Comparison of ENCODE assay signal across 8 mouse cellular contexts in genomic region chr8:128686429-128686990, GRCm38 (mm10). TPM values are rescaled to one million over a fixed set of nuclear protein-coding genes. Genes with fewer than 3 reads are reported as not detected.
A peak's percentile ranks its signal among the peaks of the same experiment; 100 is the strongest.
DNase-seq lines count a peak whose midpoint lies in the region; ATAC-seq and TF ChIP-seq lines count a peak whose summit lies in the region.

No protein-coding gene starts in this region.

- H3K4me2 ChIP-seq in lung, embryonic 16.5 days (ENCODE audit: low read depth, low read length) = peak overlapping the region; percentile 71
- peak overlapping the region; percentile 79 for H3K4me2 ChIP-seq in limb, embryonic 13.5 days (replicated peaks)

- WGBS in lung, embryonic 16.5 days = 0% methylated on average over 2 of the region's 2 CpGs
- WGBS in limb, embryonic 13.5 days = 1% methylated on average over 2 of the region's 2 CpGs
- WGBS in small intestine, adult 2 months = 0% methylated on average over 2 of the region's 2 CpGs

- H3K9ac ChIP-seq in lung, embryonic 16.5 days (ENCODE audit: low read length) = peak overlapping the region; percentile 100
- peak overlapping the region; percentile 98 for H3K9ac ChIP-seq in limb, embryonic 13.5 days

- no peaks in the 10 kb centered on the region for H3K27me3 ChIP-seq in lung, embryonic 16.5 days (ENCODE audit: control insufficient read depth, insufficient read depth, low read depth, low read length)
- no peaks in the 10 kb centered on the region for H3K27me3 ChIP-seq in limb, embryonic 13.5 days
- H3K27me3 ChIP-seq in small intestine, adult 2 months (ENCODE audit: control insufficient read depth, insufficient read depth, low read length) = no peaks in the 10 kb centered on the region

- no peak for TF ChIP-seq CTCF in embryonic fibroblast, embryonic 13.5 days (IDR thresholded peaks at IDR 0.05; ENCODE audit: borderline replicate concordance, insufficient read depth, low read length)
- no peak for TF ChIP-seq CTCF in small intestine, adult 2 months (IDR thresholded peaks at IDR 0.05; ENCODE audit: extremely low read depth, insufficient read length, insufficient replicate concordance, low read depth, low read length)

- no peaks in the 10 kb centered on the region for H3K36me3 ChIP-seq in lung, embryonic 16.5 days (ENCODE audit: control insufficient read depth, insufficient read depth, low read length)
- no peaks in the 10 kb centered on the region for H3K36me3 ChIP-seq in limb, embryonic 13.5 days
- no peaks in the 10 kb centered on the region for H3K36me3 ChIP-seq in small intestine, adult 2 months (ENCODE audit: control insufficient read depth, insufficient read depth, low read length)

- H3K4me1 ChIP-seq in lung, embryonic 16.5 days (replicated peaks; ENCODE audit: control insufficient read depth, insufficient read depth, low read length) = peaks cover 17% of the 10 kb centered on the region
- H3K4me1 ChIP-seq in embryonic fibroblast, embryonic 13.5 days (ENCODE audit: control insufficient read depth, insufficient read depth, low read length) = peaks cover 10% of the 10 kb centered on the region
- H3K4me1 ChIP-seq in limb, embryonic 13.5 days = peaks cover 22% of the 10 kb centered on the region
- peaks cover 10% of the 10 kb centered on the region; the same call in 1 of the 2 replicates for H3K4me1 ChIP-seq in small intestine, adult 2 months (ENCODE audit: control insufficient read depth, insufficient read depth, insufficient read length, low read length)

- DNase-seq in lung, postnatal 4 days = no peak
- DNase-seq in right cerebral cortex, postnatal 14 days = no peak
- no peak for DNase-seq in thymus, postnatal 25 days
- DNase-seq in ovary, postnatal 10 days (ENCODE audit: low spot score) = no peak

- no peaks in the 10 kb centered on the region for H3K9me3 ChIP-seq in lung, embryonic 16.5 days (ENCODE audit: control insufficient read depth, low read length)
- H3K9me3 ChIP-seq in limb, embryonic 13.5 days = no peaks in the 10 kb centered on the region

- peak overlapping the region; percentile 94 for H3K4me3 ChIP-seq in lung, embryonic 16.5 days (ENCODE audit: low read length)
- peak overlapping the region; percentile 97 for H3K4me3 ChIP-seq in embryonic fibroblast, embryonic 13.5 days (ENCODE audit: insufficient read depth, low read length)
- peak overlapping the region; percentile 86 for H3K4me3 ChIP-seq in limb, embryonic 13.5 days
- peak overlapping the region; percentile 99 for H3K4me3 ChIP-seq in small intestine, adult 2 months (ENCODE audit: low read depth, low read length)

- ATAC-seq in lung, embryonic 16.5 days (ENCODE audit: low read depth) = no peak
- no peak for ATAC-seq in limb, embryonic 13.5 days (ENCODE audit: low FRiP score, low read depth)

- H3K27ac ChIP-seq in lung, embryonic 16.5 days (ENCODE audit: low read length) = peak overlapping the region; percentile 99
- peak overlapping the region; percentile 96 for H3K27ac ChIP-seq in embryonic fibroblast, embryonic 13.5 days (ENCODE audit: insufficient read depth, low read length)
- H3K27ac ChIP-seq in limb, embryonic 13.5 days = peak overlapping the region; percentile 99
- H3K27ac ChIP-seq in small intestine, adult 2 months (ENCODE audit: insufficient read depth, low read depth, low read length) = peak overlapping the region; percentile 93

- TF ChIP-seq POLR2A in embryonic fibroblast, embryonic 13.5 days (IDR thresholded peaks at IDR 0.05; ENCODE audit: low read depth, low read length) = no peak
- no peak for TF ChIP-seq POLR2A in small intestine, adult 2 months (IDR thresholded peaks at IDR 0.05; ENCODE audit: low read depth, low read length)

RNA-seq across cellular contexts. Expression of gene Itgb1, which starts 1.1 kb away (rescaled TPM):
- 373 and 384 TPM in 2 replicates for polyA plus RNA-seq in lung, embryonic 16.5 days (2015; fragmentation: Nextera tagmentation; extraction: Ambion mirVana)
- 1,192 and 1,667 TPM in 2 replicates for polyA plus RNA-seq in embryonic fibroblast, embryonic 13.5 days (2011; ENCODE audit: insufficient read length, low read depth, missing spikeins)
- 229 and 243 TPM in 2 replicates for polyA plus RNA-seq in limb, embryonic 13.5 days (2015; fragmentation: Nextera tagmentation; extraction: Ambion mirVana)
- 8.3 and 17.8 TPM in 2 replicates for polyA plus RNA-seq in small intestine, adult 2 months (2012; rRNA removed)

Comparison
In these comparisons a context has a peak if more than half of its experiments do, and no peak if none do; other contexts are left out.
1. RNA of gene Itgb1, which starts 1.1 kb away (polyA plus RNA-seq): 1,192 to 1,667 TPM in embryonic fibroblast, embryonic 13.5 days, 373 to 384 TPM in lung, embryonic 16.5 days and 229 to 243 TPM in limb, embryonic 13.5 days; 8.3 to 17.8 TPM in small intestine, adult 2 months; every median in the first group is over 10 times any median in the second.
2. Peak in every context shown above with its lines, with median percentiles within 50 percentile points of each other: H3K27ac ChIP-seq and H3K4me3 ChIP-seq.